Mouse (Mus musculus) lung, postnatal 10 days (tissue): Measurements from ENCODE around the gene 2300009A05Rik.

Experiments
- DNase-seq: peaks from one replicate; pipeline ENCODE4 v3.0.0; 2021

Gene 2300009A05Rik

GRCm38 (mm10) chr9:63346029-63346428, 53.0 kb downstream of the 2300009A05Rik start:
- no peak for DNase-seq
